Mouse (Mus musculus): ENCODE measurements around the gene 1190002N15Rik.

The 1190002N15Rik gene

GRCm38 (mm10) chr9:94537970-94538822 is at the start of gene 1190002N15Rik:
1190002N15Rik (minus strand) TSS chr9:94538081.
- peak; percentile 87 to 92 for DNase-seq

GRCm38 (mm10) chr9:94582309-94582708 is 44.4 kb upstream of the 1190002N15Rik start:
- DNase-seq, result no peak

- DNase-seq, result no peak
Measured at GRCm38 (mm10) chr9:94581661-94582060, 43.8 kb upstream of the 1190002N15Rik start.

- DNase-seq, result no peak
Measured at GRCm38 (mm10) chr9:94580071-94580737, 42.3 kb upstream of the 1190002N15Rik start.

GRCm38 (mm10) chr9:94571802-94572201 is 33.9 kb upstream of the 1190002N15Rik start:
- no peak for DNase-seq

- no peak for DNase-seq
Measured at GRCm38 (mm10) chr9:94568386-94568785, 30.5 kb upstream of the 1190002N15Rik start.

- no peak for DNase-seq
Measured at GRCm38 (mm10) chr9:94567722-94568314, 29.9 kb upstream of the 1190002N15Rik start.

- no peak for DNase-seq
Measured at GRCm38 (mm10) chr9:94556776-94557514, 19.1 kb upstream of the 1190002N15Rik start.

GRCm38 (mm10) chr9:94556249-94556648 is 18.4 kb upstream of the 1190002N15Rik start:
- DNase-seq, result no peak

GRCm38 (mm10) chr9:94550493-94551095 is 12.7 kb upstream of the 1190002N15Rik start:
- no peak for DNase-seq

- no peak for DNase-seq
Measured at GRCm38 (mm10) chr9:94543881-94544280, 6.0 kb upstream of the 1190002N15Rik start.

- no peak for DNase-seq
Measured at GRCm38 (mm10) chr9:94540343-94541095, 2.6 kb upstream of the 1190002N15Rik start.

- no peak for DNase-seq
Measured at GRCm38 (mm10) chr9:94539346-94539865, 1.5 kb upstream of the 1190002N15Rik start.

- no peak for DNase-seq
Measured at GRCm38 (mm10) chr9:94538823-94539143, 902 bp upstream of the 1190002N15Rik start.

GRCm38 (mm10) chr9:94537051-94537917 is 597 bp downstream of the 1190002N15Rik start:
- peak; percentile 54 to 67 for DNase-seq

- DNase-seq, result no peak
Measured at GRCm38 (mm10) chr9:94536261-94536905, 1.5 kb downstream of the 1190002N15Rik start.

- no peak for DNase-seq
Measured at GRCm38 (mm10) chr9:94534795-94535194, 3.1 kb downstream of the 1190002N15Rik start.

- DNase-seq, result no peak
Measured at GRCm38 (mm10) chr9:94534226-94534625, 3.7 kb downstream of the 1190002N15Rik start.

- DNase-seq, result no peak
Measured at GRCm38 (mm10) chr9:94533641-94534040, 4.2 kb downstream of the 1190002N15Rik start.

GRCm38 (mm10) chr9:94529987-94530386 is 7.9 kb downstream of the 1190002N15Rik start:
- no peak for DNase-seq

Measured in spleen, adult 18-20 months (tissue).